Mouse (Mus musculus): Measurements from ENCODE around the gene Olfr722. TPM values are rescaled to one million over a fixed set of nuclear protein-coding genes. Genes with fewer than 3 reads are reported as not detected.
"Not testable (repeated sequence)": the region's sequence is repeated elsewhere in the genome, so short reads cannot be mapped to it uniquely, and the experiment has no call there.

The Olfr722 gene
- polyA plus RNA-seq (2014; fragmentation: Nextera tagmentation; extraction: Ambion mirVana): not detected in 2 replicates

DNA sequence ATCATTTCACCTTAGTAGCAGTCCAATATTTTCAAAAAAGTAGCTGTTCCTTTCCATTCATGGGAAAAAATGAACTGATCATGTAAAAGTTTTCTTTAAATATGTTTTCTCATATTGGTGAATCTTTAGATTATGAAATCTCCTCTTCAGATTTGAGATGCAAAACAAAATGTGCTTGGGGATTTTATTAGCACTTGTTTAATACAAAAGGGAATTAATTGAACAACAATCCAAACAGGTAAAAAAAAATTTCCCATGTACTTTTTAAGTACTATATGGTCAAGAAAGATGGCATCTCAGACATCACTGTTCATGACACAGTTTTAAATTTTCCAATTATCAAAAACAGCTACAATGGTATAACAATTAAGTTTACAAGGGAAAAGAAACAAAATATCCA, at the start of gene Olfr722:
Gene Olfr722 (minus strand): TSS at position 101 of the 400 bp plus-strand sequence.
- no peaks in the 10 kb centered on the region for H3K27me3 ChIP-seq (replicated peaks; ENCODE audit: control insufficient read depth, insufficient read depth, low read length)
- H3K36me3 ChIP-seq (ENCODE audit: control insufficient read depth, insufficient read depth, low read length): no peaks in the 10 kb centered on the region
- H3K4me2 ChIP-seq (ENCODE audit: low read length): no peak within 1 kb of the TSS
- H3K27ac ChIP-seq (ENCODE audit: low read depth): no peak within 1 kb of the TSS
- DNase-seq (ENCODE audit: low spot score) (no peak), ATAC-seq (replicated peaks; ENCODE audit: low FRiP score, low TSS enrichment, low read depth) (no peak)
- no peak within 1 kb of the TSS for H3K9ac ChIP-seq (ENCODE audit: low read length)
- H3K9me3 ChIP-seq (ENCODE audit: control insufficient read depth, low read length): no peaks in the 10 kb centered on the region
- no peaks in the 10 kb centered on the region for H3K4me1 ChIP-seq (replicated peaks; ENCODE audit: control insufficient read depth, insufficient read depth, low read length)
- H3K4me3 ChIP-seq (ENCODE audit: low read depth, low read length): no peak within 1 kb of the TSS

DNA sequence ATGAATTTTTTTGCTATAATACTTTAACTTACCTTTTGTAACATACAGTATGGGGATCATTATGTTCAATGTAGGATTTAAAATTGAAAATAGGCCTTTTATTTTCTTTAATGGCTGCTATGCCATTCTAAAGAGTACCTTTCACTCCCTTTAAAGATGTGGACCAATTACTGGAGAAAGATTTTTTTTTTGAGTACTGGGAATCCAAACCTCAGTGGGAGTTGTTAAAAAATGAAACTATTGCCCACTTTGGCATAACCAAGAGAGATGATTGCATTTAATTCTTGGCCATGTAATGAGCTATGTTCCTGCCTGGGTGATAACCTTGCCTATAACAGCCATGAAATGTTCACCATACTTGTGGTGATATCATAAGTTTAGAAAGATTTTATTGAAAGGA, 29.9 kb upstream of the Olfr722 start, which contains the start of gene Olfr723:
Gene Olfr723 (minus strand): TSS at position 101 of the 400 bp plus-strand sequence.
- not testable (repeated sequence) for ATAC-seq (replicated peaks; ENCODE audit: low FRiP score, low TSS enrichment, low read depth); H3K4me1 ChIP-seq (replicated peaks; ENCODE audit: control insufficient read depth, insufficient read depth, low read length); H3K4me3 ChIP-seq (ENCODE audit: low read depth, low read length); H3K9me3 ChIP-seq (ENCODE audit: control insufficient read depth, low read length); H3K27me3 ChIP-seq (replicated peaks; ENCODE audit: control insufficient read depth, insufficient read depth, low read length); H3K4me2 ChIP-seq (ENCODE audit: low read length); H3K27ac ChIP-seq (ENCODE audit: low read depth); H3K9ac ChIP-seq (ENCODE audit: low read length); DNase-seq (ENCODE audit: low spot score); H3K36me3 ChIP-seq (ENCODE audit: control insufficient read depth, insufficient read depth, low read length)

DNA sequence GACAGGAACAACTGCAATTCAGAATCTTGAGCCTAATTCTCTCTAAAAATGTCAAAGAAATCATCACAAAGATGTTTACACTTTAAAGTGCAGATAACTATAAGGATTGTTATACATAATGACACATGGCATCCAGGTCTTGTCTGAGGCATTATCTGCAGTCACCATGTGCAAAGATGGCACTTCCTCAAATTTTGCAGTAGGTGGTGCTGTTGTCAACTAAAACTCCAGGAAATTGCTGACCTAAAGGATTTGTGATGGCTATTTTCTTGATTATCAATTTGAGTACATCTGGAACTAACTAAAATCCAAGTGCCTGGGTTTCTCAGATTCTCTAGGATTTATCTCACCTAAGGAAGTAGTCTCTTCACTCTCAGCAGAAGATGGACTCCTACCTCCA, 41.4 kb downstream of the Olfr722 start:
- DNase-seq (ENCODE audit: low spot score) (no peak), ATAC-seq (replicated peaks; ENCODE audit: low FRiP score, low TSS enrichment, low read depth) (no peak)
- Histone ChIP-seq H3K4me1 (replicated peaks; ENCODE audit: control insufficient read depth, insufficient read depth, low read length) (no peaks in the 10 kb centered on the region), H3K36me3 (ENCODE audit: control insufficient read depth, insufficient read depth, low read length) (no peaks in the 10 kb centered on the region), H3K9ac (ENCODE audit: low read length) (no peak overlapping the region), H3K27ac (ENCODE audit: low read depth) (no peak overlapping the region), H3K27me3 (replicated peaks; ENCODE audit: control insufficient read depth, insufficient read depth, low read length) (no peaks in the 10 kb centered on the region), H3K4me2 (ENCODE audit: low read length) (no peak overlapping the region), H3K4me3 (ENCODE audit: low read depth, low read length) (no peak overlapping the region), H3K9me3 (ENCODE audit: control insufficient read depth, low read length) (no peaks in the 10 kb centered on the region)

Other genes with a start within 250 kb of the Olfr722 start
- gene Armh4, start 118.6 kb downstream of the Olfr722 start, polyA plus RNA-seq (2014; fragmentation: Nextera tagmentation; extraction: Ambion mirVana): 16.0 and 18.2 TPM in 2 replicates
- not detected in 2 replicates for gene Olfr723, start 29.8 kb upstream of the Olfr722 start, polyA plus RNA-seq (2014; fragmentation: Nextera tagmentation; extraction: Ambion mirVana)
- gene Olfr724, start 61.3 kb upstream of the Olfr722 start, polyA plus RNA-seq (2014; fragmentation: Nextera tagmentation; extraction: Ambion mirVana): not detected in 2 replicates
- gene Olfr725, start 138.4 kb upstream of the Olfr722 start, polyA plus RNA-seq (2014; fragmentation: Nextera tagmentation; extraction: Ambion mirVana): not detected in 2 replicates
- gene Olfr726, start 189.0 kb upstream of the Olfr722 start, polyA plus RNA-seq (2014; fragmentation: Nextera tagmentation; extraction: Ambion mirVana): not detected in 2 replicates
- not detected in 2 replicates for gene Olfr727, start 221.2 kb upstream of the Olfr722 start, polyA plus RNA-seq (2014; fragmentation: Nextera tagmentation; extraction: Ambion mirVana)
- not detected in 2 replicates for gene Olfr728, start 240.7 kb upstream of the Olfr722 start, polyA plus RNA-seq (2014; fragmentation: Nextera tagmentation; extraction: Ambion mirVana)